Mouse (Mus musculus): ENCODE data around the gene Cyp21a1.

DNA sequence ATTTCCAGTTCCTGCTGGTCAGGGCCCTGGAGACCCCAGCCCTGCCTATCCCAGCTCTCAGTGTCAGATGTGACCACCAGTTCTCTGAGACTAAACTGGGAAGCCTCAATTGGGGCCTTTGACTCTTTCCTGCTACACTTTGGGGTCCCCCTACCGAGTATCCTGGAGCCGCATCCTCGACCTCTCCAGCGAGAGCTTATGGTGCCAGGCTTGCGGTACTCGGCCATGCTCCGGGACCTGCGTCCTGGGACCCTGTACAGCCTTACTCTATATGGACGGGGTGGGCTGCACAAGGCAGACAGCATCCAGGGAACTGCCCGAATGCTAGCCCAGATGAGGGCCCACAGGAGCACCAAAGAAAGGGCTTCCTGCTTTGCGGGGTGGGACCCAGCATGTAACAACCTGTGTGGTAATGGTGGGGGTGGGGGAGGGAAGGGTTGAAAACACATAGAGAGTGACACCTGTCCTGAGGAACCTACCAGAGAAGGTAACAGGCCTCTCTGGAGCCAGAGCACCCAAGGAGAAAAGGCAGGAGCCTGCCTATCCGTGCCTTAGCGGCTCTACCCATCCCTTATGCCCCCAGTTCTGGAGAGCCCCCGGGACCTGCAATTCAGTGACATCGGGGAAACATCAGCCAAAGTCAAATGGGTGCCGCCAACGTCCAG lies 5.4 kb downstream of the Cyp21a1 start:
- TF ChIP-seq CTCF (IDR thresholded peaks at IDR 0.05) (no peak), POLR2A (IDR thresholded peaks at IDR 0.05; ENCODE audit: insufficient read depth, low read depth, low read length) (no peak), EP300 (IDR thresholded peaks at IDR 0.05; ENCODE audit: insufficient read depth, low read depth, low read length) (no peak)
